Mouse (Mus musculus) lung, adult 18-20 months (tissue): ENCODE data around the gene 4932438H23Rik.
"Not testable (repeated sequence)": the region's sequence is repeated elsewhere in the genome, so short reads cannot be mapped to it uniquely, and the experiment has no call there.

Experiments used
- DNase-seq, 2 experiments: peaks; one replicate each; pipeline ENCODE4 v3.0.0; 2022; ENCODE audit warnings: mixed read lengths in 2 of 2

The 4932438H23Rik gene

DNA sequence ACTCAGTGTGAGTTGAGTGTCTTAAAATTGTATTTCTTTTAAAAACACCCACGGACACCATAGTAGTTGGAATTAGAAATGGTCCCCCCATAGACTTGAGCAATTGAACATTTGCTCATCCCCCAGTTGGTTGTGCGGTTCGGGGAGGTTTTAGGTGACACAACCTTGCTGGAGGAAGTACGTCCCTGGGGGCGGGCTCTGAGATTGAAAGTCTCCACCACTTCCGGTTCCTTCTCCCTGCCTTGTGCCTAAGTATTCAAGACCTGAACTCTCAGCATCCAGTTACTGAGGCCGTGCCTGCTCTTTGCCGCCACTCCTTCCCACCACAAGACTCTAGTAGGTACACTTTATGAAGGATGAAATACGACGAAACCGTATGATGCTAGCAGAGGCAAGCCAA is 2.9 kb upstream of the 4932438H23Rik start:
- DNase-seq: no peak

DNA sequence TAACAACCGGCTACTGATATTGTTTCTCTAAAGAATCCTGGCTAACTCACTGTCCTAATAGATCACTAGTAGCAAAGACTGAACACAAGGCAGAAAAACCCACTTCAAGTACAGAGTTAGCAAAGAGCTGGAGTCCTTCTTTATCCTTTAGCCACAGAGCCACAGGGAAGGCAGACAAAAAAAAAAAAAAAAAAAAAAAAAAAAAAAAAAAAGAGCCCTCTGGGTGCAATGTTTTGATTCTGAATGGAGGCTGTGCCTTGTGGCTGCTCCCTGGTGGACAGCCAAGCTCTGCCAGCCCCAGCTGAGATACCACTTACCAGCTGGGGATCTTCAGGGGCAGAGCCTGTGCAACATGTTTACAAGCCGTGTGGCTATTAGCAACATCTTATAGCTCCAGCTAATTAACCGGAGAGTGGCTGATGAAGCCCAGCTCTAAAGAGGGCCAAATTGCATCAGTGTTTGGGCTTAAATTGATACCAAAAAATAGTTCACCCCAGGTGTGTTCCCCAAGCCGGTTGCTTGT is 2.1 kb upstream of the 4932438H23Rik start:
- no peak for DNase-seq

DNA sequence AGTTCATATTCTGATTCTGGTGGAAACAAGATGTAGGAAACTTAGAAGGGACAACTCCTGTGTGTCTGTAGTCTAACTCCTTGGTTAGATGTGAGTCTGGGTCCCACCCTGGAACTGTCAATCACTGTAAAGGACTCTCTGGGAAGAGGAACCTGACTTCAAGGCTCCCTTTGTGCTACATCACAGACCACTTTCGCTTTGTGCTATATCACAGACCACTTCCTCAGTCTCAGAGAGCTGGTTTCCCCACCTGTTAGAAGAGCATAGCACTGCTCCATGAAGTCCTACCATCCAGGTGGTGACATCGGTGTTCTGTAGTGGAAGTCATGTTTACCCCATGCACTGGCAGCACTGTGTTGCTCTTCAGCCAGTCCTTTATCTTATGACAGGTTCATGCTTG is 1.1 kb upstream of the 4932438H23Rik start:
- no peak for DNase-seq

DNA sequence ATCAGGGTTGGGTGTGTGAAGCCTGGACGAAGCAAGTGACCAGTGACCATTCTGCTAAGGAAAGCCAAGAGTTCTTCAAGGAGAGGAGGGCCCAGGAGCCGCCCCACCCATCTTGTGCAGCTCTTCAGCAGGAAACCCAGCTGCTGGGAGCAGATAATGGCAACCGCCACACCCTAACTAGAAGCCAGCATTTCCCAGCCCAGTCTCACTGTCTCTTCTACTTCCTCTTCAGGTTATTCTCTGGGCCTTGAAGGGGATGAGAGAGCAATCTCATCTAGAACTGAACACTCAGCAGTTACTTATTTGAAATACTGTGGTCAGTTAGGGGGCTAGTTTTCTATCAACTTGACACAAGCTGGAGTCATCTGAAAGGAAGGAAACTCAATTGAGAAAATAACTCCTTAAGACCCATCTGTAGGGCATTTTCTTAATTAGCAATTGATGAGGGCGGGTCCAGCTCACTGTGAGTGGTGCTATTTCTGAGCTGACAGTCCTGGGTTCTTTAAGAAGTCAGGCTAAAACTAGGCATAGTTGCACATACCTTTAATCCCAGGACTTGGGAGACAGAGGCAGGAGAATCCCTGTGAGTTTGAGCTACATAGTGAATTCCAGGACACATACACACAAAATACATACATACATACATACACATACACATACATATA is 8.1 kb downstream of the 4932438H23Rik start:
- no peak for DNase-seq

DNA sequence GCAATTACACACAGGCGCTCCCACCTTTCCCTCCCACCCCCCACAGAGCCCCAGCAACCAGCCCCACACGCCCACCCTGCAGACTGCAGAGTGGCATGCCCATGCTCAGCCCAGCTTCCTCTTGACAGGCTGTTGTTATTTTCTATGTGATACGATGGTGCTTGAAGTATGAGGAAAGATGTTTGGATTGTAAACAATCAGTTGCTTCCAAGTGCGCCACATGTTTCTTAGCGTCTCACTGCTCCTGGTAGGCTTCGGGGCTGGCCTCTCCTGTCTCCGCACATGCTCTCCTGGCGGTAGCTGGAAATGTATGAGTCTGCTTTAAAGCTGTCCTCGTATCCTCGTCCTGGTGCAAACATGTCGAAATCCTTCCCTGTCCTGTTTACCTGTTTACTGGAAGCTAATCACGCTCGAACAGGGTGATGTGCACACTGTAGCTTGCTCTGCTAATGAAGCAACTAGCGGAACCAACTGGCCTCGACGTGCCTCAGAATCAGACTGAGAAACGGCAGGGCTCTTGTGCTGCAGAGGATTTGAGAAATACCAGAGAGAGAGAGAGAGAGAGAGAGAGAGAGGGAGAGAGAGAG is 9.6 kb downstream of the 4932438H23Rik start:
- DNase-seq: no peak

DNA sequence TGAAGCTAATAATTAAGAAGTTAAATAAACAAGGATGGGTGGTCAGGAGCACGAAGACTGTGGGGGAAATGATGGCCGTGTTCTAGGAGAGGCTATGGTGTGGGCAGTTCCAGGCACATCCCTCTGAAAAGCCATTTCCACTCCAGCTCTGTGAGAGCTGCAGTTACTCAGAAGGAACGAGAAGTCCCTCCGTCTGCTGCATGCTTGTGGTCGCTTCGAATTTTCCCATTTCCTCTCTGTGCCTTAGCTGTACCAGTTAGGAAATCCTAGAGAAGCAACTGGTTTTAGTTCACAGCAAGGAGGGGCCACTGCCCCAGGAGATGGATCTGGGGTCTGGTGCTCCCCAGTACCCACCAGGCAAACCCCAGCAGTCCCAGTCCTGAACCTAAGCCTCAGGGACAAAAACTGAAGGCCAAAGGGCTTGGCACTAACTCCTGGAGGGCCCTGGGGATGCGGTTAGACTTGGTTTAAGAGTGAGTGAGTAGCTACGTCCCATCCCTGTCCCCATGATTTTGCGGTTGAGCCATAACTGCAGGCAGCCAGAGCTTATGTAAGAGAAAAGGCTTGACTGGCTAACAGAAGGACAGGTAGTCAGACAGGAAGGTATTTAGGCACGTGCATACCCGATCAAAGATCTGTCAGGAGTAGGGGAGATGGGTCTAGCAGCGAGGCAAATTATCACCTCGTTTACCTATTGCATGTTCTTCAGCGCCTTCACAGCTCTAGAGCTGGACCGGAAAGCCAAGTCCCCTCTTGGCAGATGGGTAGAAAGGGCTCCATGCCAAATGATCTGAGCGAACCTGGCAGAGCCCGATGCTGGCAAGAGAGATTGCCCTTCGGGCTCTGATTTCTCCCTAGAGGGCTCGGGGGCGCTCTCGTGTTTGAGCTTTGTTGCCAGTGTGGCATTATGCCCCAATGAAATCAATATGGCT is 10.3 kb downstream of the 4932438H23Rik start:
- DNase-seq: no peak

DNA sequence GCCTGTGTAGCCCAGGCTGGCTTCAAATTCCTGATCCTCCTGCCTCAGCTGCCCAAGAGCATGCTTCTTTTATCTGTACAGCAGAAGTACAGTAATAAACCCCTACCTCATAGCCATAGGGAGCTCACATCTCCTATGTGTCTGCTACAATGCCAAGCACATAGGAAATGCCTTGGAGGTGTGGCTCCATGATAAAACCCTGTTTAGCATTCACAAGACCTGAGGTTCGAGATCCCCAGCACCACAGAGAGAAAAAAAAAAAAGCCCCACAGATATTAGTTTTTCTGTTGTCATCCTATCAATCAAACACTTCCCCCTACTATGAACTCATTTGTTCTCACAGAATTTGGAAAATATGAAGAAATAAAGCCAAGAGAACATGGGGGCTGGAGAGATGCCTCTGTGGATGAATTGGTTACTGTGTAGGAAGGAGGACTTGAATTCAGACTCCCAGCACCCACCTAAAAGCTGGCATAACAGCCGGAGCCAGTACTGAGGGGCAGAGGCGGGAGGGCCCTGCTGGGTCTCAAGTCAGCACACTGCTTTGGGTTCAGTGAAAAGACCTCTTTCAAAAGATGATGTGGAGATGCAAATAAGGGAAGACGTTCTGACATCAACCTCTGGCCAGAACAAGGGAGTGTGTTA is 11.8 kb downstream of the 4932438H23Rik start:
- DNase-seq: no peak

DNA sequence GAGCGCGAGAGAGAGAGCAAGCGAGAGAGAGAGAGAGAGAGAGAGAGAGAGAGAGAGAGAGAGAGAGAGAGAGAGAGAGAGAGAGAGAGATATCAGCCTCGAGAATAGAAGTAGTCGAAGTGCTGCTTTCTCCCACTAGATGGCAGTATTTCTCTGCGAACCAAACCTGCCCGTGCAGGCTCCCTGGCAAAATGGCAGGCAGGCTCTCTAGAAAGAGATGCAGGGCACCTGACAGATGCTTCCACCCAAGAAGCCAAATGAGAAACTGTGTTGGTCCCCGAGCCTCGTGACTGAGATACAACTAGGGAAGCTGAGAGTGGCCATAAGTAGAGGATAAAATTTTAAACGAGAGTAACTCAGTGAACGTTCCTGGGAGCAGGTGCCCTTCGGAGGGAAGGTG is 13.4 kb downstream of the 4932438H23Rik start:
- peak; percentile 44 to 68 for DNase-seq

DNA sequence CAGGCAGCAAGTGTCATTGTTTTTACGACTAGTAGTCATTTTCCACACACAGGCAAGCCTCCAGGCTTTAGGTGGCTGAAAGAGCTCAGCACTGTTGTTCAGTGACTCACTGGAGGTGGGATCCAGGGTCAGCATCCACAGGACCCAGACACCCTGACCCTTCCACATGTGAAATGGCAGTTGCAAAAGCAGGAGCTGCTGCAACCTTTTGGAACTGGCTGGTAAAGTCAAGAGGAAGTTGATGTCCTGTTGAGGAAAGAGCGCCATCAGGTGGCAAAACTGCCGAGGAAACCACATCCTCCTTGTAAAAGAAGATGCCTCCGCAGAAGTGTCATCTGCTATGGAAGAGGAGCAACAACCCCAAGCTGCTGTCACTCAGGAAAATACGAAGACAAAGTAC is 18.7 kb downstream of the 4932438H23Rik start:
- DNase-seq: no peak

DNA sequence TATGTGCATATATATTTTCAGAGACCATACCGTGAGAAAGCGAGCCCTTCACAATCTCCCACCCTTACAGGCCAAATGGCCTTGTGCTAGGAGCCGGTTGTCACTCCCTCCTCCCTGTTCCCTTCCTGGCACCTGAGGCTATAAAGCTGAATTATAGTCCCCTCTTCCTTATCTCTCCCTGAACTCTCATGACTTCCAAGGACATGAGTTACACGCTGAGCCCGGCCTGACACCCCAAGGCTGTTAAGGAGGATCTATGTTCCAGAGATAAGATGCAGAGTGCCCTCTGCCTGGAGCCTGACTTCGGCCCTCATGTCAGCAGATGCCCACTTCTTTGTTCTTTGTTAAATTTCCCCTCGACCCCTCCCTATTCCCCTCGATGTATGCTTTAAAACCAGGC is 19.5 kb downstream of the 4932438H23Rik start:
- DNase-seq: not testable (repeated sequence)

DNA sequence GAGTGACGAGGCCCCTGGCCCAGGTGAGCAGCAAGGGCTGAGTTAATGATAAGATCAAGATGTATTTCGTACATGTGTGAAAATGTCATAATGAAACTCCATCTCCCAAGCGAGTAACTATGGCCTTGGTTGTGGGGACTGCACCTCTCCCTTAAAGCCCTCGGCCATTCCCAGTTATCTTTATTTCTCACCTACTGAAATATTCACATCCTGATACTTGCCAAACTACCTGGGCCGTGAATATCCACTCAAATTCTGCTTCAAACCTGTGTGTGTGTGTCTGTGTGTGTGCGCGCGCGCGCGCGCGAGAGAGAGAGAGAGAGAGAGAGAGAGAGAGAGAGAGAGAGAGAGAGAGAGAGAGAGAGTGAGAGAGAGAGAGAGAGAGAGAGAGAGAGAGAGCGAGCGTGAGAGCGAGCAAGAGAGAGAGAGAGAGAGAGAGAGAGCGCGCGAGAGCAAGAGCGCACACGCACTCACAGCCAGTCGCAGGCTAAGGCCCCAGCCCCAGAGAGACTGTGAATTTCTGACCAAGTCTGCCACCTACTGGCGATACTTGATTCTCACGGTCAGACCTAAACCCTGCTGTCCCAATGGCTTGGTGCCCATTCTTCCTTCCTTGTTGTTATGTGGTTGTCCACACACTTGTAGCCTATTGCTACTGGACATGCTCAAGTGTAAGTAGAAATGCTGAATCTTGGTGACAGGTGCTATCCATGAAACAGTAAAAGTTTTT is 21.6 kb downstream of the 4932438H23Rik start:
- DNase-seq: peak; percentile 86 to 91

DNA sequence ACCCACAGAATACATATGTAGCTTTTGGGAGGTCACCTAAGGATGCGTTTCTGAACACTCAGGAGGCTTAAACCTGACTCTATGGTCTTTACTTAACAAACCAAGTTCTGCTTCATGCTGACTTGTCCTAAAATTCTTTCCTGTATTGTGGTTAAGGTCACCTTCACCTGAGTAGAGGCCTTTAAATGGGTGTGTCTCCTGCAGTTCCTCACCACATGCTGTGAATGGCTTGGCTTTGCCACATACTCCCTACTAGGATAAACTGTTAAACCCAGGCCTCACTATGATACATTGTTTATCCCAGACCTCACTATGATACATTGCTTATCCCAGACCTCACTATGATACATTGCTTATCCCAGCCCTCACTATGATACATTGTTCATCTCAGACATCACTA is 22.7 kb downstream of the 4932438H23Rik start:
- DNase-seq: no peak

DNA sequence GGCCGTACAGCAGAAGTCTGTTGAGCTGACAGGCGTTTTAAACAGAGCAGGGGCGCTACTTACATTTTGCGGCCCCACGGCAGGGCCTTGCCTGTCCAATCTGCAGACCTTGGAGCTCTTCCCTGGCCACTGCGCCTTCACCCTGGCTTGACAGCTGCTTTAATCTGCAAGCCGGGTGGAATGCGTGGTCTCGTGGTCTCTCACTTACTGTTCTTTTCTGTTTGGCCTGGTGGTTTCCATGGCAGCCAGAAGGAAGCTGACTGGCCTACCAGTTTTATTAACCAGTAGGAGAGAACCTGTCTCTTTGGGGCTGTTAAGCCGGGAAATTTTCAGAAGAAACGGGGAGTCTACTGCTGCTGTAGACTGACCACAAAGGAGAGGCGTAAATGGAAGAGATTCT is 26.0 kb downstream of the 4932438H23Rik start:
- no peak for DNase-seq

DNA sequence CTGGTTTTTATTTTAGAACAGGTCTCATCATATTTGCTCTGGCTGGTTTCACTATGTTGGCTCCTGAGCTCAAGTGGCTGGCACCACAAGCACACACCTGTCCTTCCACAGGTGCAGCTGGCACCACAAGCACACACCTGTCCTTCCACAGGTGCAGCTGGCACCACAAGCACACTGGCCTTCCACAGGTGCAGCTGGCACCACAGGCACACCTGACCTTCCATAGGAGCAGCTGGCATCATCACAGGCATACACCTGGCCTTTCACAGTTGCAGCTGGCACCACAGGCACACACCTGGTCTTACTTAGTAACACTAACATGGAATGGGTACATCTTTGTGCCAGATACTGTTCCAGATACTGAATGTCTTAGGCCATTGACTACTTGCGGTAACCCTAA is 27.8 kb downstream of the 4932438H23Rik start:
- no peak for DNase-seq

DNA sequence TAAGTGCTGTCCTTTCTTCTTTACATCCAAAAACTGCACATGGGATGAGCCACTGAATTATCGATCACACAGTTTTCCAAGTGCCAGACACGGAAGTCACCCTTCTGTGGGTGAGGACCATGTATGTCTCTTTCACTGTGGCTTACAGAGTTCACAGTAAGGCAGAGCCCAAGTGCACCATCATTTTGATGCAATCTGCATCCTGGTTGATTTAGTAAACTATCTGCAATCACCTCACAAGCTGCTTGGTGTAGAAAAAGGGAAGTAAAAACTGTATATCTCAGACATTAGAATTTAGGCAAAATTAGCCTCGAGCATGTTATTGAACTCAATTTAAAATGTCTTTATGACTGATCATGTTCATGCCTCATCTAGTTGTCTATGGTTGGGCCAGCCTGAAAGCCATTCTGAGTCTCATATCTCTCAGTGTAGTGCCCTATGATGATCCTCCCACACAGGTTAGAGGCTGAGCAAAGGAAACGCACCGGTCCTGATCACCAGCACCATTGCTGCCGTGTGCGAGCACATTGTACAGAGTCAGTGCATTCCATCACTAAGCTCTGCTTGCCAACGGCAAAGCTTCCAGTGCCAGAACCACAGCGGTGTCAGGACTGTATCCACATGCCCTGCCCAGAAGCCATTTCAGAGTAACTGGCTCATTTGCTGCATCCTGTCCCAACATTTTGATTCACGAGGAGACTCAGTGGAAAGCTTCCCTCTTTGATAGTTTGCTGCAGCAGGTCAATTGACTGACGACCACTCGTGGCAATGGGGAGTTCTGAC is 30.1 kb downstream of the 4932438H23Rik start:
- DNase-seq: no peak

DNA sequence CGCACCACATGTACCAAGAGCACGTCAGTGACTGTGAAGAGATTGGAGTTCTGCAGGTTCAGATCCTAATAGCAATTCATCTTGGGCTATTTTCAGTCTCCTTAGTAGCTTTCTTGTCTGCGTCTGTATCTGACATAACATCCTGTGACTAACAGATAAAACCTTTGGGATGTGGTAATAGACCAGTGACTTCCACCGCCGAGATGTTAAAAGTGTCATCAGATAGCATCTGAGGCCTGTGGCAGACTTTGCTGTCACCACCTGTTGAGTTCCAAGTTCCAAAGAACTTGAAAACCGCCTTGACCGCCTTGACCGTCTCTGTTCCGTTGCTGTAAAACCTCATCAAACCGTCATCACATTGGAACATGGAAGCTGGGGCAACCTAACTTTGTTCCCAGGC is 31.1 kb downstream of the 4932438H23Rik start:
- no peak for DNase-seq

DNA sequence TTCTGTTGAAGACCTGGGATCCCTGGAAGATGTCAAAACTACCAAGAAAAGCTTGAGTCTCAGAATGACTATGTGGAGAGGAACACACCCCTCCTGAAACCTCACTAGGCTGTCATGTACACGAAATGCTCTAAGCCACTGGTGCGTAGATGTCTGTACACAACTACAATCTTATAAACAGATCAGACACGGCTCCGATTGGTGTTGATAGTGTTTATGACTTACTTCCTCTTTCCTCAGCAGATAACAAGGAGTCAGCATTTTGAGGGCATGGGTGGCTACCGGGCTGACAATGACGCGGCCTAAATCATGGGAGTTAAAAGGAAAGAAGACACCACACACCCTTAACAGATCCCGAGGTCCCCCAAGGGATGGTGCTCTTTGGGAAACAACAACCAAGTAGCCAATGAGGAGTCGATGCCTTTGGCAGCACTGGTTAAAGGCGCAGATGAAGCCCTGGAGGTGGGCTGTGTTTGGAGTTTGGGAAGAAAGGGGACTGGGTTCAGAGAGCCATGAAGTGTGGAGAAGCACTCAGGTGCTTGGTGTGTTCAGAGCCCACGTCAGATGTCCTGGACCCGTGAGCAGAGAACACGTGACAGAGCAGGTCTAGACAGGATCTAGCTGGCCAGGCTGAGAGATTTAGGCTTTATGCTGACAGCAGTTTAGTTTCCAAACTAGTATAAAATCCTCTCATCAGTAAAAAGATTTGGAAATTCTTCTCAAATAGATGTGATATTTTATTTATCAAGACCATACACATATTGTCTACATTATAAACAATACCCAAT is 33.2 kb downstream of the 4932438H23Rik start:
- DNase-seq: no peak

DNA sequence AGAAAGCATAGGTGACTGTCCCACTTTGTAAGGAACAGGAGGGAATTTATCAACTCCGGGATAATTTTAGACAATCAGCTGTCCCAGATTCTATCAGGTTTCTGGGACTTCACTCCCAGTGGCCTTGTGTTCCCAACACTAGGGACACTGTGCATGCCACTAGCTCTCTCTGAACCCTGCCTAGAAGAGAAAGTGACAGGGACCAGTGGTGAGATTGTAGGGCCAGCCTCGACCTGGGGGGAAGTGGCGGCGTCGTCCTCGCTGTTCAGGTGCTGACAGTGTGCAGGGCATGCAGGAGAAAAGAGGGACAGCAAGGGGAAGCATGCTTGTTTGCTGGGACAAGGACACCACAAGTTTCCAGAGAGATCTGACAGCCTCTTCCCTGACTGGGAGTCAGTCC is 37.2 kb downstream of the 4932438H23Rik start:
- DNase-seq: no peak

DNA sequence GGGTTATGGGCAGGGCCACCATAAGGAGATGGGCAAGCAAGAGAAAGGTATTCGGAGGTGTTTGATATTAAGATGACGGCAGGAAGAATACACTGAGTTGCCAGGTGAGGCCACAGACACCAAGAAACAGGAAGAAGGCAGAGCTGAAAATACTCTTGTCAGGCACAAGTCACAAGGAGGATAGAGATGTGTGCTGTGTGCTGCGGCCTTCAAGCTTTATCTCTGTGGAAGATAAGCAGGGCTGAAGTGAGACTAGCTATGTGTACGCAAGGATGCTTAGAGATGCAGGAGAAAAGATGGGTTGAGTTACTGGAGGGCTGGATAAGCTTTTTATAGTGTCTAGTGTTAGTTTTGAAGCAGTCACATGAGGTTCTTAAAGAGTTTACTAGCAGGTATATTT is 37.7 kb downstream of the 4932438H23Rik start:
- no peak for DNase-seq

DNA sequence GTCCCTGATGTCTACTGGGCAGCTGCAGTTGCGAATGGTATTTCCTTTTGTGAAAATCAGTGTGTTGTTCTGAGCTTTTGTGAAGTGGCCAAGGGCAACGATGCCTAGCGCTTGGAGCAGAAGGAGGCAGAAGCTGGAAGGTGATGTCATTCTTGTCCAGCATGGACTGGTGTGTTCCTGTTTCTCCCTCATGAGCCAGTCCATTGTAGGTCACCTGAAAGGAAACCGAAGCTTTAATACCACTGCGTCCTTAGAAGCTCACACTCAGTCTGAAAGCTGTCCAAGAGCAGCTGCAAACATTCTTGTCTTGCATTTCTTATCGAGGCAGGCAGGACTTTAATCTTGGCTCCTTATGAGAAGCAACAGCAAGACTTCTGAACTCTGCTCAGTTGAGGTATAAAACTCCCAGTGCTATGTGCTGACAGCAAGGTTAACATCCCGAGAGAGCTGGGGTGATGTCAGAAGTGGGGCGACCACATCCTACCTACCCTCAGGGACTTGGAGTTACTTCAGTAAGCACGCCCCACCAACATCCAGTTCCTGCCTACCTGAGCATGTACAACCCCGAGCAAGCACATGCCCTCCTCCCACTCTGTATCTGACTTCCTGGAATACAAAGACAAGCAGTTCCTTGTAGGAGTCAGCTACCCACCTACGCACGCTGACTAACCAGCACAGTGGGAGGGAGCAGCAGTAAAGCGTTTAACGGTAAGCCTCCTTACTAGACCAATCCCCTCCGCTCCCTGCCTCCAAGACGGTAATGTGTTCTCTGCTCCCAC is 38.7 kb downstream of the 4932438H23Rik start:
- peak; percentile 12 to 31 for DNase-seq
